Mouse (Mus musculus) central nervous system, embryonic 14 days (tissue): Measurements from ENCODE around the gene Lrrc74b. TPM values are rescaled to one million over a fixed set of nuclear protein-coding genes. Genes with fewer than 3 reads are reported as not detected.

ENCODE experiments used
- polyA plus RNA-seq: library from polyadenylated mRNA; depleted of rRNA; stranded (reverse); fragments of >200 nt; gene quantifications from 2 replicates; pipeline ENCODE4 v1.2.3, GENCODE M21; 2012; rRNA removed

The Lrrc74b gene
- polyA plus RNA-seq, result 0.45 and 0.53 TPM in 2 replicates

DNA sequence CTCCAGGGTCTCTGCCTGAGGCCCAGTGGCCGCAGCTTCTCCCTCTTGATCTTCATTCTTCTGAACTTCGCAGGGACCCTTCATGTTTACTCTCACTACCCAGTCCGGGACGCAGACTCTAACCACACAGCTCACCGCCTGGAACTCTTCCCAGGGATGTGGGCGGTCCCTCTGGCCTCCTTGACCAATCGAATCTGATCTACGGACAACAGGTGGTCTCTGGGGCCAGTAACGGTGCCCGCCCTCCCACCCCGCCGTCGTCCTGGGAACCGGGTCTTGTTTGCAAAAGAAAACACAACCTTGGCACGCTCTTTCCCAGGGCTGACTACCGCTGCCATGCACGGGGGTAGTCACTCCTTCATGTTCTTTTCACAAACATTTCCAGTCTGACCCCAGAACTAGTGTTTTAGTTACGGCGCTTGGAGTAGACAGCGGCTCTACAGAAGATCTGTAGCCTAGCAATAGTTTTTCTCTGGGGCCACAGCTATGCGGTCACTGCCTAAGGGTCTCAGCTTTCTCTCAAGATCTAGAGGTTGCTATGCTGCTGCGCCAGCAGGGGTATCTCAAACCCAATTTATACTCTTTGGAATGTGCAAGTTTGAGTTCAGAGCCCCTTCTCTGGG lies at the start of gene Lrrc74b:
TSS of gene Lrrc74b (minus strand) at position 120 of the 623 bp plus-strand sequence.

GRCm38 (mm10) chr16:17583064-17583463 lies 22.0 kb upstream of the Lrrc74b start, which contains the start of gene Slc7a4:
Slc7a4 (minus strand) TSS chr16:17583214.

GRCm38 (mm10) chr16:17561751-17562208 lies 733 bp upstream of the Lrrc74b start, which contains the start of gene P2rx6:
P2rx6 (plus strand) TSS chr16:17561885.

GRCm38 (mm10) chr16:17530640-17531288 lies 30.3 kb downstream of the Lrrc74b start, which contains the start of gene Thap7:
Thap7 (minus strand) TSS chr16:17531136.

GRCm38 (mm10) chr16:17508546-17509239 lies 52.4 kb downstream of the Lrrc74b start, which contains the start of gene Lztr1:
Lztr1 (plus strand) TSS chr16:17508688.

Other genes with a start within 250 kb of the Lrrc74b start
- gene Serpind1, start 229.9 kb downstream of the Lrrc74b start, polyA plus RNA-seq, result 1.1 and 1.5 TPM in 2 replicates
- gene Snap29, start 155.3 kb downstream of the Lrrc74b start, polyA plus RNA-seq, result 12.6 and 13.4 TPM in 2 replicates
- 131 and 133 TPM in 2 replicates for gene Pi4ka, start 154.9 kb downstream of the Lrrc74b start, polyA plus RNA-seq
- gene Crkl, start 109.3 kb downstream of the Lrrc74b start, polyA plus RNA-seq, result 33.8 and 39.8 TPM in 2 replicates
- 16.5 and 20.2 TPM in 2 replicates for gene Aifm3, start 71.6 kb downstream of the Lrrc74b start, polyA plus RNA-seq
- gene Lztr1, start 52.6 kb downstream of the Lrrc74b start, polyA plus RNA-seq, result 264 and 273 TPM in 2 replicates
- 77.6 and 81.3 TPM in 2 replicates for gene Thap7, start 30.1 kb downstream of the Lrrc74b start, polyA plus RNA-seq
- 1.5 and 2.1 TPM in 2 replicates for gene P2rx6, start 638 bp upstream of the Lrrc74b start, polyA plus RNA-seq
- gene Slc7a4, start 22.0 kb upstream of the Lrrc74b start, polyA plus RNA-seq, result 20.6 and 23.0 TPM in 2 replicates
- gene Smpd4, start 58.1 kb upstream of the Lrrc74b start, polyA plus RNA-seq, result 96.9 and 97.1 TPM in 2 replicates
- 7.2 and 8.7 TPM in 2 replicates for gene Ccdc74a, start 85.2 kb upstream of the Lrrc74b start, polyA plus RNA-seq
- gene Med15, start 171.6 kb upstream of the Lrrc74b start, polyA plus RNA-seq, result 66.0 and 74.6 TPM in 2 replicates
- gene Klhl22, start 198.4 kb upstream of the Lrrc74b start, polyA plus RNA-seq, result 87.9 and 99.2 TPM in 2 replicates
- 13.9 and 53.3 TPM in 2 replicates for gene Scarf2, start 236.0 kb upstream of the Lrrc74b start, polyA plus RNA-seq